Mouse (Mus musculus): Measurements from ENCODE around the gene Bag5.

Gene Bag5

GRCm38 (mm10) chr12:111698346-111698913 lies 14.6 kb downstream of the Bag5 start:
- DNase-seq (ENCODE audit: low spot score in 2 of 2): no peak

- no peak for DNase-seq (ENCODE audit: low spot score in 2 of 2)
These were observed 15.3 kb downstream of the Bag5 start for GRCm38 (mm10) chr12:111697708-111698107.

- peak in 1 of 2 experiments; percentile 76 for DNase-seq (ENCODE audit: low spot score in 2 of 2)
These were observed 16.8 kb downstream of the Bag5 start for GRCm38 (mm10) chr12:111696239-111696638.

GRCm38 (mm10) chr12:111694880-111695804 lies 17.9 kb downstream of the Bag5 start:
- DNase-seq (ENCODE audit: low spot score in 2 of 2): no peak

GRCm38 (mm10) chr12:111694271-111694781 lies 18.7 kb downstream of the Bag5 start:
- no peak for DNase-seq (ENCODE audit: low spot score in 2 of 2)

GRCm38 (mm10) chr12:111693341-111694270 lies 19.5 kb downstream of the Bag5 start:
- DNase-seq (ENCODE audit: low spot score in 2 of 2): peak; percentile 80 to 88

GRCm38 (mm10) chr12:111692899-111693298 lies 20.2 kb downstream of the Bag5 start:
- DNase-seq (ENCODE audit: low spot score in 2 of 2): no peak

- DNase-seq (ENCODE audit: low spot score in 2 of 2): peak in 1 of 2 experiments; percentile 79
These were observed 21.6 kb downstream of the Bag5 start for GRCm38 (mm10) chr12:111691346-111691872.

- DNase-seq (ENCODE audit: low spot score in 2 of 2): no peak
These were observed 23.6 kb downstream of the Bag5 start for GRCm38 (mm10) chr12:111689426-111689825.

- no peak for DNase-seq (ENCODE audit: low spot score in 2 of 2)
These were observed 25.0 kb downstream of the Bag5 start for GRCm38 (mm10) chr12:111688069-111688428.

- peak in 1 of 2 experiments; percentile 63 for DNase-seq (ENCODE audit: low spot score in 2 of 2)
These were observed 25.5 kb downstream of the Bag5 start for GRCm38 (mm10) chr12:111687350-111688068.

- no peak for DNase-seq (ENCODE audit: low spot score in 2 of 2)
These were observed 26.7 kb downstream of the Bag5 start for GRCm38 (mm10) chr12:111686390-111686789.

GRCm38 (mm10) chr12:111682806-111683205 lies 30.3 kb downstream of the Bag5 start:
- DNase-seq (ENCODE audit: low spot score in 2 of 2): no peak

GRCm38 (mm10) chr12:111682003-111682402 lies 31.1 kb downstream of the Bag5 start:
- DNase-seq (ENCODE audit: low spot score in 2 of 2): peak in 1 of 2 experiments; percentile 27

- no peak for DNase-seq (ENCODE audit: low spot score in 2 of 2)
These were observed 31.8 kb downstream of the Bag5 start for GRCm38 (mm10) chr12:111681305-111681704.

GRCm38 (mm10) chr12:111680661-111681060 lies 32.4 kb downstream of the Bag5 start:
- no peak for DNase-seq (ENCODE audit: low spot score in 2 of 2)

- DNase-seq (ENCODE audit: low spot score in 2 of 2): no peak
These were observed 34.1 kb downstream of the Bag5 start for GRCm38 (mm10) chr12:111678997-111679396.

GRCm38 (mm10) chr12:111678670-111678933 lies 34.5 kb downstream of the Bag5 start:
- DNase-seq (ENCODE audit: low spot score in 2 of 2): no peak

- DNase-seq (ENCODE audit: low spot score in 2 of 2): peak; percentile 80 to 88
These were observed 35.0 kb downstream of the Bag5 start, which contains the start of gene Trmt61a for GRCm38 (mm10) chr12:111677882-111678669. Trmt61a (plus strand) TSS chr12:111678105.

- peak in 1 of 2 experiments; percentile 38 for DNase-seq (ENCODE audit: low spot score in 2 of 2)
These were observed 35.6 kb downstream of the Bag5 start for GRCm38 (mm10) chr12:111677421-111677820.

All from frontal cortex, postnatal 10 days (tissue).